Mouse (Mus musculus) cerebellum, adult (tissue): ENCODE results near the gene Nfrkb.
A peak's percentile ranks its signal among the peaks of the same experiment; 100 is the strongest.

Experiments
- ATAC-seq: cut with Nextera tagmentation; 2 replicates; pipeline ENCODE4 v1.9.2; 2017; ENCODE audit warnings: mild to moderate bottlenecking, moderate library complexity, mixed read lengths; ENCODE audit not compliant: insufficient number of reproducible peaks, low FRiP score, low TSS enrichment

The Nfrkb gene

GRCm38 (mm10) chr9:31385947-31386354 lies at the start of gene Nfrkb:
Gene Nfrkb (plus strand): TSS chr9:31386192.
- peak; percentile 97 for ATAC-seq

GRCm38 (mm10) chr9:31344289-31344831 lies 41.6 kb upstream of the Nfrkb start:
- peak; percentile 69; the same call in 1 of the 2 replicates for ATAC-seq

GRCm38 (mm10) chr9:31346575-31347080 lies 39.4 kb upstream of the Nfrkb start:
- ATAC-seq = no peak

- ATAC-seq = no peak
These were observed 37.5 kb upstream of the Nfrkb start for GRCm38 (mm10) chr9:31348458-31348857.

DNA sequence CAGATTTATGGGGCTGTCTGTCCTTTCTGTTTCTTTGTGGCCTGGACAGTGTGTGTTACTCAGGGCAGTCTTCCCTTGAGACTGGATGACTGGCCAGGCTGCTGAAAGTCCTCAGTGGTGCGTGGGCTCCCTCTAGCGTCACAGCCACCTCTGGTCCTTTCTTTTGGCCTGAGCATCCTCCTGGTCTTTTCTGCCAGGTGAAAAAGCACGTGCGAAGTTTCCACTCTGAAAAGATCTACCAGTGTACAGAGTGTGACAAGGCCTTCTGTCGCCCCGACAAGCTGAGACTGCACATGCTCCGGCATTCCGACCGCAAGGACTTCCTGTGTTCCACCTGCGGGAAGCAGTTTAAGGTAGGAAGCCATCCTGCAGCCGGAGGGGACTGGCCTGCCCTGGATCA lies 37.1 kb upstream of the Nfrkb start:
- ATAC-seq = peak; percentile 73

DNA sequence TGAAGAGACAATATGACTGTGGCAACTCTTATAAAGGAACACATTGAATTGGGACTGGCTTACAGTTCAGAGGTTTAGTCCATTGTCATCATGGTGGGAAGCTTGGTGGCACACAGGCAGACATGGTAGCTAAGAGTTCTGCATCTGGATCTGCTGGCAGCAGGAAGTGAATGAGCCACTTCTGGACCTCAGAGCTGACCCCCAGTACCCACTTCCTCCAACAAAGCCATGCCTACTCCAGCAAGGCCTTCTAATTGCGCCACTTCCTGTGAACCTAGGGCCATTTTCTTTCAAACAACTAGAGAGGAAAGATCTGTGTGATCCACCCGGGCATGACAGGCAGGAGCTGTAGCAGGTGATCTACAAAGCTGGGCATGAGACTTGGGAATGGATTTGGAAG lies 33.3 kb upstream of the Nfrkb start:
- ATAC-seq = no peak

- ATAC-seq = no peak
These were observed 32.5 kb upstream of the Nfrkb start for GRCm38 (mm10) chr9:31353518-31353917.

DNA sequence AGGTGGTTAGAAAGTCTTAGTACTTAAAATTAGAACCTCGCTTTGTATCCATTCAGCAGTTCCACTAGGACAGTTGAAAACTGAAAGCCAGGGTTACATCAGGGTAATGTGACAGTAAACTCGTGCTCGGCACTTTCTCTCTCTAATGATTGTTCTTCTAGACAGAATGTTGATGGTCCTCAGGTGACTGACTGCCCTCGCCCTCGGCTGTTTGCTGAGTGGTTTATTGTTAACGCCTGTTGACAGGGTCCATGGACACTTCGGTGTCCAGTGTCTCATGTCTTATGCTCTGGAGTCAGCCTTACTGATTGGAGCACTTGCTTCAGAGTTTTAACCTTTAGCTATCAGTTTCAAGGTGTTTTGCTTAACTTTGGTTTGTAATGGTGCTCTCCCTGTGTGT lies 31.9 kb upstream of the Nfrkb start:
- ATAC-seq = no peak

- ATAC-seq = no peak
These were observed 22.0 kb upstream of the Nfrkb start for GRCm38 (mm10) chr9:31363698-31364609.

- ATAC-seq = no peak
These were observed 20.9 kb upstream of the Nfrkb start for GRCm38 (mm10) chr9:31365086-31365485.

GRCm38 (mm10) chr9:31371740-31372139 lies 14.3 kb upstream of the Nfrkb start:
- no peak for ATAC-seq

DNA sequence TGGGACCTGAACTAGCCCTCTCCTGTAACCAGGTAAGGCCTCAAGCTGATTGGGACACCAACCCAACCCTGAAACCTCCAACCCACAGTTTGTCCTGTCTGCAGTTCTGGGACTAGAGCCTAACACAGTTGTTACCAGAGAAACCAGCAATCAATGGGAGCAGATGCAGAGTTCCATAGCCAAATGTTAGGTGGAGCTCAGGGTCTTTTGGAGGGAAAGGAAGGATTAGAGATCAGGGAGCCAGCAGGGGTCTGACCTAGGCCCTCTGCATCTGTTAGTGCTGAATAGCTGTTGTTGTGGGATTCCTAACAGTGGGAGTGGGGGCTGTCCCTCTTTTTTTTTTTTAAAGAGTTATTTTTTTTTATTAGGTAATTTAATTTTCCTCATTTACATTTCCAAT lies 9.3 kb upstream of the Nfrkb start:
- ATAC-seq = no peak

DNA sequence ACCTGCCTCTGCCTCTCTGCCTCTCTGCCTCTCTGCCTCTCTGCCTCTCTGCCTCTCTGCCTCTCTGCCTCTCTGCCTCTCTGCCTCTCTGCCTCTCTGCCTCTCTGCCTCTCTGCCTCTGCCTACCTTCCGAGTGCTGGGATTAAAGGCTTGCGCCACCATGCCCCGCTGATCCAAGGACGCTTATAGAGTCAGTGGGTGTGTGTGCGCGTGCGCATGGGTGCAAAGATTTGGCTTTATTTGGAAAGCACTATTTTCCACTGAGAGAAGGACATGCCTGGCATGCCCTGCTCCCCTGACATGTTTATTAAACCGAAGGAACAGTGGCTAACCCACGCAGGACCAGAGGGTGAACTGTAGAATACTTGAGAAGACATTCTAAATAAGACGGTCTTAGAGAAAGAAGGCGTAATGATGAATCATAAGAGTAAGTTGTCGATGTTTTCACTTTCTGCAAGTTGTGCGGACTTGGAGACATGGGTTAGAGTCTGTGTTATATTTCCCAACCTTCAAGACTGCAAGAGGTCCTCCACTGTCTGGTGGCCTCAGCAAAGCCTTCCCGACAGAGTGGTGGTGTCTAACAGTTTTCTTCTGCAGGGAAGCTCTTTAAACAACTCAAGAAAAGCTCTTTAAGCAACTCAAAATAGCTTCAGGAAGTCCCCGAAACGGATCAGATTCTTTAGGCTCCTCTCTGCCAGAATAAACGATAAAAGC lies 1.0 kb upstream of the Nfrkb start:
- no peak for ATAC-seq

DNA sequence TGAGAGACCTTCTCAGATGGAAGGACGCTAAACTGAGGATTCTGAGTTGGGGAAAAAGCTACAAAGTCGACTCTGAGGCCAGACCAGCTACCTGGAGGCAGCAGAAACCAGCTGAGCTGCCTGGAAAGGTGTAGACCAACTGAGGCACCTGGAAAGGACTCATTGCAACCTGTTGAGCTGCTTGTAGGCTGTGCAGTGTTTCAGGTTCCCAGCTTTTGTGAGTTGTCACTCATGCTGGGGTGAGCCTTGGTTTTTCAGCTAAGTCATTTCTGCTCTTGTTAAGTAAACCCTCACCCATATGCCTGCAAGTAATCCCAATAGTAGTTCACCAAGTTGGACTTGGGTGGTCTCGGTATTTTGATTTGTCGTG lies 507 bp upstream of the Nfrkb start:
- ATAC-seq = peak; percentile 31; the same call in 1 of the 2 replicates

GRCm38 (mm10) chr9:31386368-31387180 lies 582 bp downstream of the Nfrkb start:
- ATAC-seq = peak; percentile 39; the same call in 1 of the 2 replicates

GRCm38 (mm10) chr9:31387206-31387605 lies 1.2 kb downstream of the Nfrkb start:
- no peak for ATAC-seq

GRCm38 (mm10) chr9:31400441-31400840 lies 14.4 kb downstream of the Nfrkb start:
- no peak for ATAC-seq

DNA sequence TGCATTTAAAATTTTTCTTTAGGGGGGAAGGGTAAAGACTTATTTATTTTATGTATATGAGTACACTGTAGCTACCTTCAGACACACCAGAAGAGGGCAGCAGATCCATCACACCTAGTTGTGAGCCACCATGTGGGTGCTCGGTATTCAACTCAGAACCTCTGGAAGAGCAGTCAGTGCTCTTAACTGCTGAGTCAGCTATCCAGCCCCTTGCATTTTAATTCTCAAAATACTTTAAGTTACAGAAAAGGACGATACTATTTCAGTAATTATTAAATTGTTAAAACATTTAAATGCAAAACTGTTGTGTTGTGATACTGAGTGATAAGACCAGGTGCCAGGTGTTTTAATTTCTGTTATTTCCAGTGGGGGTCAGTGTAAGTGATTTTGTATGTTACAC lies 18.3 kb downstream of the Nfrkb start:
- ATAC-seq = no peak

GRCm38 (mm10) chr9:31405217-31405616 lies 19.2 kb downstream of the Nfrkb start:
- ATAC-seq = no peak

DNA sequence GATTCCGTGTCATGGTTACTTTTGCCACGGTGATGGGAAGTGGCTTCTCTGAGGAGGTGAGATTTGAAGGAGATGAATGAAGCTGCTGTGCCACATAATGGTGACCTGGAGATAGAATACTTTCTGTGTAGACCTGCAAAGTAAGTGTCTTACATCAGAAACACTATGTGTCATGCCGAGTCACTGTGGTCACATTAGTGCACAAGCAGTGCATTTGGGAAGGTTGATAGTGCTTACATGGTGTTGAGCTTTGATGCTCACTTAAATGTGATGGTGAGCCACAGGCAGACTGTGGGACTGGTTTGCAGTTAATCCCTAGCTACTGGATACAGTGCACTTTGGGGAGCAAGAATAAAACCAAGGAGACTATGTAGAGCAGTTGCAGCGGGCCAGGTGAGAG lies 26.2 kb downstream of the Nfrkb start:
- ATAC-seq = no peak
